Mouse (Mus musculus) CH12.LX (cell line): ENCODE results near the gene Alox12b. TPM values are rescaled to one million over a fixed set of nuclear protein-coding genes. Genes with fewer than 3 reads are reported as not detected.
A peak's percentile ranks its signal among the peaks of the same experiment; 100 is the strongest.

ENCODE experiments used
- DNase-seq: peaks from one replicate; pipeline ENCODE4 v3.0.0-alpha.2; 2013; ENCODE audit errors: extremely low read depth
- H3K27ac ChIP-seq: 2 replicates; pipeline ENCODE4 v1.5.1; 2012; ENCODE audit warnings: low read depth, mild to moderate bottlenecking, control low read depth, moderate library complexity; ENCODE audit not compliant: insufficient read depth
- H3K27me3 ChIP-seq: replicated peaks from 2 replicates; pipeline ENCODE3; 2012; ENCODE audit warnings: inconsistent platforms
- H3K36me3 ChIP-seq, 2 experiments: replicated peaks in 1 of 2; 2 replicates each; pipeline versions ENCODE3 to v1.6.1; 2012; ENCODE audit warnings: inconsistent platforms in 1 of 2, low read length in 1 of 2, mild to moderate bottlenecking in 1 of 2, mixed read lengths in 1 of 2, moderate library complexity in 1 of 2; ENCODE audit not compliant: control insufficient read depth in 1 of 2, insufficient read depth in 1 of 2
- H3K4me1 ChIP-seq, 2 experiments: 2 replicates each; pipeline ENCODE4 v1.6.1; 2012; ENCODE audit warnings: inconsistent platforms in 1 of 2, moderate library complexity in 1 of 2; ENCODE audit not compliant: insufficient read depth in 2 of 2, control insufficient read depth in 1 of 2
- H3K4me2 ChIP-seq: 2 replicates; pipeline ENCODE4 v1.6.1; 2012; ENCODE audit warnings: low read depth, mild to moderate bottlenecking, control low read depth; ENCODE audit not compliant: poor library complexity, insufficient read depth, severe bottlenecking
- H3K4me3 ChIP-seq, 3 experiments: fragments of 150-350 bp in 1 of 3; sonication (generic) in 1 of 3; replicated peaks in 1 of 3; 2 replicates each; pipeline versions ENCODE3 to v1.5.1; 2011 to 2012; ENCODE audit warnings: low read depth in 2 of 3, low read length in 2 of 3, mild to moderate bottlenecking in 2 of 3, moderate library complexity in 2 of 3, control low read depth in 1 of 3, improper control_type of control experiment in 1 of 3, inconsistent platforms in 1 of 3, mixed read lengths in 1 of 3; ENCODE audit not compliant: poor library complexity in 1 of 3
- H3K79me2 ChIP-seq: replicated peaks from 2 replicates; pipeline ENCODE4 v1.6.1; 2012; ENCODE audit warnings: mild to moderate bottlenecking, moderate library complexity; ENCODE audit not compliant: control insufficient read depth, poor library complexity, insufficient read depth, severe bottlenecking; ENCODE audit errors: extremely low read depth
- H3K9ac ChIP-seq: 2 replicates; pipeline ENCODE4 v1.6.1; 2012; ENCODE audit warnings: low read depth, mild to moderate bottlenecking, control low read depth, moderate library complexity; ENCODE audit not compliant: insufficient read depth
- H3K9me3 ChIP-seq: replicated peaks from 2 replicates; pipeline ENCODE3; 2012; ENCODE audit warnings: low read length, inconsistent platforms, mixed read lengths
- BHLHE40 ChIP-seq: IDR thresholded peaks from 2 replicates; pipeline ENCODE4 v1.6.1; 2011; ENCODE audit warnings: mild to moderate bottlenecking, low read depth, low read length, improper control_type of control experiment
- CHD1 ChIP-seq: IDR thresholded peaks from 2 replicates; pipeline ENCODE4 v1.6.1; 2012; ENCODE audit warnings: low read depth, low read length, improper control_type of control experiment, inconsistent platforms
- CHD2 ChIP-seq: IDR thresholded peaks from 2 replicates; pipeline ENCODE4 v1.6.1; 2011; ENCODE audit warnings: low read length, improper control_type of control experiment
- E2F4 ChIP-seq: IDR thresholded peaks from 2 replicates; pipeline ENCODE4 v1.6.1; 2011; ENCODE audit warnings: low read depth, low read length, improper control_type of control experiment; ENCODE audit not compliant: insufficient replicate concordance
- ELF1 ChIP-seq: IDR thresholded peaks from 2 replicates; pipeline ENCODE4 v1.6.1; 2014; ENCODE audit warnings: low read depth, mild to moderate bottlenecking, inconsistent platforms, low read length, improper control_type of control experiment
- GABPA ChIP-seq: IDR thresholded peaks from 2 replicates; pipeline ENCODE4 v1.6.1; 2012; ENCODE audit warnings: low read depth, low read length, improper control_type of control experiment, inconsistent platforms; ENCODE audit not compliant: insufficient replicate concordance
- JUN ChIP-seq: IDR thresholded peaks from 2 replicates; pipeline ENCODE4 v1.6.1; 2011; ENCODE audit warnings: low read depth, mild to moderate bottlenecking, low read length, improper control_type of control experiment, moderate library complexity; ENCODE audit not compliant: insufficient read depth
- KAT2A ChIP-seq: IDR thresholded peaks from 2 replicates; pipeline ENCODE4 v1.6.1; 2012; ENCODE audit warnings: low read length, improper control_type of control experiment, inconsistent platforms; ENCODE audit not compliant: insufficient replicate concordance
- MAFK ChIP-seq: IDR thresholded peaks from 2 replicates; pipeline ENCODE4 v1.6.1; 2011; ENCODE audit warnings: low read length, improper control_type of control experiment; ENCODE audit not compliant: insufficient replicate concordance
- MEF2A ChIP-seq: IDR thresholded peaks from 2 replicates; pipeline ENCODE4 v1.6.1; 2014; ENCODE audit warnings: low read depth, mild to moderate bottlenecking, inconsistent platforms, low read length, improper control_type of control experiment, borderline replicate concordance
- MYC ChIP-seq: IDR thresholded peaks from 2 replicates; pipeline ENCODE4 v1.6.1; 2011; ENCODE audit warnings: low read depth, mild to moderate bottlenecking, improper control_type of control experiment, low read length
- NELFE ChIP-seq: IDR thresholded peaks from 2 replicates; pipeline ENCODE4 v1.6.1; 2011; ENCODE audit warnings: low read depth, low read length, improper control_type of control experiment
- POLR2A ChIP-seq: IDR thresholded peaks from 2 replicates; pipeline ENCODE4 v1.6.1; 2011; ENCODE audit warnings: low read depth, mild to moderate bottlenecking, improper control_type of control experiment, low read length
- POLR2AphosphoS2 ChIP-seq: IDR thresholded peaks from 2 replicates; pipeline ENCODE4 v1.6.1; 2011; ENCODE audit warnings: low read depth, low read length, improper control_type of control experiment
- SIN3A ChIP-seq: IDR thresholded peaks from 2 replicates; pipeline ENCODE4 v1.6.1; 2012; ENCODE audit warnings: low read length, improper control_type of control experiment, inconsistent platforms
- SMC3 ChIP-seq: IDR thresholded peaks from 2 replicates; pipeline ENCODE4 v1.6.1; 2011; ENCODE audit warnings: low read depth, low read length, improper control_type of control experiment
- TCF12 ChIP-seq: IDR thresholded peaks from 2 replicates; pipeline ENCODE4 v1.6.1; 2014; ENCODE audit warnings: low read depth, mild to moderate bottlenecking, inconsistent platforms, low read length, improper control_type of control experiment
- UBTF ChIP-seq: IDR thresholded peaks from 2 replicates; pipeline ENCODE4 v1.6.1; 2012; ENCODE audit warnings: low read depth, mild to moderate bottlenecking, inconsistent platforms, low read length, improper control_type of control experiment, moderate library complexity
- USF1 ChIP-seq: IDR thresholded peaks from 2 replicates; pipeline ENCODE4 v1.6.1; 2014; ENCODE audit warnings: low read depth, mild to moderate bottlenecking, inconsistent platforms, low read length, improper control_type of control experiment
- ZC3H11A ChIP-seq: IDR thresholded peaks from 2 replicates; pipeline ENCODE4 v1.6.1; 2012; ENCODE audit warnings: low read depth, mild to moderate bottlenecking, inconsistent platforms, low read length, improper control_type of control experiment
- ZMIZ1 ChIP-seq: IDR thresholded peaks from 2 replicates; pipeline ENCODE4 v1.6.1; 2012; ENCODE audit warnings: low read depth, mild to moderate bottlenecking, inconsistent platforms, low read length, improper control_type of control experiment
- dilution Hi-C: fragments of 300-500 bp; cut with MboI; formaldehyde crosslinking; loops from 2 replicates; pipeline ENCODE4 v1.14.3; 2020; ENCODE audit warnings: low sequenced_read_pairs; ENCODE audit not compliant: extremely low pct_unique_long_range_greater_than_20kb, extremely low pct_ligation_motif_present
- in situ Hi-C: fragments of 300-500 bp; cut with MboI; formaldehyde crosslinking; loops from 3 replicates; pipeline ENCODE4 v1.14.3; 2019; ENCODE audit warnings: low sequenced_read_pairs, low pct_ligation_motif_present, low pct_unique_long_range_greater_than_20kb, mixed read lengths
- polyA plus RNA-seq: library from polyadenylated mRNA; unstranded; fragments of >175 nt; gene quantifications from 2 replicates; pipeline ENCODE4 v1.2.1, GENCODE M21; 2012; ENCODE audit warnings: low read depth; ENCODE audit not compliant: insufficient read length
- total RNA-seq, 2 experiments: library from RNA; depleted of rRNA; stranded (reverse); fragments of 300-350 nt in 1 of 2; fragments of >200 nt in 1 of 2; gene quantifications; 2 replicates each; pipeline ENCODE4 v1.2.3; 2012 to 2014

Gene Alox12b
- total and polyA plus RNA-seq, 3 experiments: not detected

DNA sequence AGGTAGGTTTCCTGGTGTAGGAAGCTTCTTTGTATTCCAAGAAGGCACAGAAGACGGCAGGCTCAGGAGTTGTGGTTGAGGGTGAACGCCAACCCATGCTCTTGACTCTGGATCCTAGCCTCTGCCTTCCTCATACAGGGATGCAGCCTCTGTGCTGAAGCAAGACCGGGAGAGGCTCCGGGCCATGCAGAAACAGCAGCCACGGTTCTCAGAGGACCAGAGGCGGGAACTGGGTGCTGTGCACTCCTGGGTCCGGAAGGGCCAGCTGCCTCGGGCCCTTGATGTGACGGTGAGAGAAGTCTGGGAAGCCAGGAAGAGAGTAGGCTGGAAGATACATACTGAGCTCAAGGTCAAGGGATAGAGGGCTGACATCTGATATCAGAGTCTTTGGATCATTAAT is 48.6 kb upstream of the Alox12b start:
- Histone ChIP-seq H3K36me3 (peaks cover 63 to 68% of the 10 kb centered on the region in 2 experiments), H3K4me3 (no peak overlapping the region), H3K79me2 (no peaks in the 10 kb centered on the region), H3K4me1 (peaks cover 0 to 18% of the 10 kb centered on the region in 2 experiments; a peak in 2 of 4 replicates), H3K27ac (no peak overlapping the region), H3K4me2 (no peak overlapping the region), H3K9me3 (no peaks in the 10 kb centered on the region), H3K9ac (no peak overlapping the region), H3K27me3 (peaks cover 24% of the 10 kb centered on the region)
- no peak for DNase-seq
- dilution Hi-C loops (no loop called here), in situ Hi-C loops (no loop called here)
- TF ChIP-seq CHD2: no peak
- TF ChIP-seq MEF2A: no peak
- TF ChIP-seq E2F4: no peak

- Histone ChIP-seq H3K4me3 (no peak overlapping the region), H3K9ac (no peak overlapping the region)
- no peak for TF ChIP-seq JUN
- no peak for TF ChIP-seq UBTF
- TF ChIP-seq GABPA: no peak
- TF ChIP-seq MAFK: no peak
- TF ChIP-seq CHD1: no peak
- TF ChIP-seq POLR2A: no peak
- TF ChIP-seq, all 38 proteins: peak for 0
- no peak overlapping the region for H3K4me2 ChIP-seq
- DNase-seq: no peak
- no peak overlapping the region for H3K27ac ChIP-seq
- peaks cover 52 to 58% of the 10 kb centered on the region in 2 experiments for H3K36me3 ChIP-seq
- H3K4me1 ChIP-seq: peaks cover 0 to 18% of the 10 kb centered on the region in 2 experiments; a peak in 2 of 4 replicates
- peaks cover 35% of the 10 kb centered on the region for H3K27me3 ChIP-seq
- dilution Hi-C loops (no loop called here), in situ Hi-C loops (no loop called here)
- no peaks in the 10 kb centered on the region for H3K79me2 ChIP-seq
- H3K9me3 ChIP-seq: no peaks in the 10 kb centered on the region
These were observed 47.5 kb upstream of the Alox12b start for GRCm38 (mm10) chr11:69109032-69109900.

- Histone ChIP-seq H3K4me1 (peaks cover 0 to 20% of the 10 kb centered on the region in 2 experiments; a peak in 2 of 4 replicates), H3K27me3 (peaks cover 47% of the 10 kb centered on the region), H3K9me3 (no peaks in the 10 kb centered on the region), H3K79me2 (no peaks in the 10 kb centered on the region), H3K27ac (no peak overlapping the region), H3K4me3 (peak overlapping the region in 2 of 3 experiments; percentile 34 to 35), H3K9ac (peak overlapping the region; percentile 36; the same call in 1 of the 2 replicates), H3K4me2 (peak overlapping the region; percentile 60), H3K36me3 (peaks cover 40 to 45% of the 10 kb centered on the region in 2 experiments)
- DNase-seq: peak; percentile 93
- in situ Hi-C loops: no loop called here
- dilution Hi-C loops: no loop called here
- peak; percentile 98 for TF ChIP-seq POLR2AphosphoS2
- no peak for TF ChIP-seq USF1
- TF ChIP-seq SMC3: peak; percentile 24; the same call in 1 of the 2 replicates
- no peak; the same call in 1 of the 2 replicates for TF ChIP-seq CHD2
- peak; percentile 81 for TF ChIP-seq ZMIZ1
- peak; percentile 47 for TF ChIP-seq JUN
- peak; percentile 92 for TF ChIP-seq POLR2A
- no peak; the same call in 1 of the 2 replicates for TF ChIP-seq NELFE
- peak; percentile 81 for TF ChIP-seq BHLHE40
- peak; percentile 79; the same call in 1 of the 2 replicates for TF ChIP-seq MYC
- peak; percentile 51; the same call in 1 of the 2 replicates for TF ChIP-seq TCF12
- peak; percentile 76 for TF ChIP-seq SIN3A
- TF ChIP-seq KAT2A: peak; percentile 86
- TF ChIP-seq ELF1: peak; percentile 93
- TF ChIP-seq ZC3H11A: no peak
- TF ChIP-seq MAFK: peak; percentile 96
These were observed 46.3 kb upstream of the Alox12b start for GRCm38 (mm10) chr11:69110319-69111046.
